Mouse (Mus musculus) CH12.LX (cell line): ENCODE measurements around the gene Apba2. TPM values are rescaled to one million over a fixed set of nuclear protein-coding genes. Genes with fewer than 3 reads are reported as not detected.

ENCODE experiments used
- DNase-seq: peaks from one replicate; pipeline ENCODE4 v3.0.0-alpha.2; 2013; ENCODE audit errors: extremely low read depth
- H3K27ac ChIP-seq: 2 replicates; pipeline ENCODE4 v1.5.1; 2012; ENCODE audit warnings: low read depth, mild to moderate bottlenecking, control low read depth, moderate library complexity; ENCODE audit not compliant: insufficient read depth
- H3K27me3 ChIP-seq: replicated peaks from 2 replicates; pipeline ENCODE3; 2012; ENCODE audit warnings: inconsistent platforms
- H3K36me3 ChIP-seq, 2 experiments: replicated peaks in 1 of 2; 2 replicates each; pipeline versions ENCODE3 to v1.6.1; 2012; ENCODE audit warnings: inconsistent platforms in 1 of 2, low read length in 1 of 2, mild to moderate bottlenecking in 1 of 2, mixed read lengths in 1 of 2, moderate library complexity in 1 of 2; ENCODE audit not compliant: control insufficient read depth in 1 of 2, insufficient read depth in 1 of 2
- H3K4me1 ChIP-seq, 2 experiments: 2 replicates each; pipeline ENCODE4 v1.6.1; 2012; ENCODE audit warnings: inconsistent platforms in 1 of 2, moderate library complexity in 1 of 2; ENCODE audit not compliant: insufficient read depth in 2 of 2, control insufficient read depth in 1 of 2
- H3K4me2 ChIP-seq: 2 replicates; pipeline ENCODE4 v1.6.1; 2012; ENCODE audit warnings: low read depth, mild to moderate bottlenecking, control low read depth; ENCODE audit not compliant: poor library complexity, insufficient read depth, severe bottlenecking
- H3K4me3 ChIP-seq, 3 experiments: fragments of 150-350 bp in 1 of 3; sonication (generic) in 1 of 3; replicated peaks in 1 of 3; 2 replicates each; pipeline versions ENCODE3 to v1.5.1; 2011 to 2012; ENCODE audit warnings: low read depth in 2 of 3, low read length in 2 of 3, mild to moderate bottlenecking in 2 of 3, moderate library complexity in 2 of 3, control low read depth in 1 of 3, improper control_type of control experiment in 1 of 3, inconsistent platforms in 1 of 3, mixed read lengths in 1 of 3; ENCODE audit not compliant: poor library complexity in 1 of 3
- H3K79me2 ChIP-seq: replicated peaks from 2 replicates; pipeline ENCODE4 v1.6.1; 2012; ENCODE audit warnings: mild to moderate bottlenecking, moderate library complexity; ENCODE audit not compliant: control insufficient read depth, poor library complexity, insufficient read depth, severe bottlenecking; ENCODE audit errors: extremely low read depth
- H3K9ac ChIP-seq: 2 replicates; pipeline ENCODE4 v1.6.1; 2012; ENCODE audit warnings: low read depth, mild to moderate bottlenecking, control low read depth, moderate library complexity; ENCODE audit not compliant: insufficient read depth
- H3K9me3 ChIP-seq: replicated peaks from 2 replicates; pipeline ENCODE3; 2012; ENCODE audit warnings: low read length, inconsistent platforms, mixed read lengths
- CHD2 ChIP-seq: IDR thresholded peaks from 2 replicates; pipeline ENCODE4 v1.6.1; 2011; ENCODE audit warnings: low read length, improper control_type of control experiment
- CTCF ChIP-seq, 2 experiments: IDR thresholded peaks in 1 of 2; conservative IDR thresholded peaks in 1 of 2; 2 replicates each; pipeline ENCODE4 v1.5.1; 2011 to 2012; ENCODE audit warnings: low read depth in 2 of 2, low read length in 2 of 2, improper control_type of control experiment in 1 of 2, inconsistent platforms in 1 of 2, mild to moderate bottlenecking in 1 of 2, moderate library complexity in 1 of 2
- ELF1 ChIP-seq: IDR thresholded peaks from 2 replicates; pipeline ENCODE4 v1.6.1; 2014; ENCODE audit warnings: low read depth, mild to moderate bottlenecking, inconsistent platforms, low read length, improper control_type of control experiment
- EP300 ChIP-seq: IDR thresholded peaks from 2 replicates; pipeline ENCODE4 v1.6.1; 2011; ENCODE audit warnings: low read length, improper control_type of control experiment
- ETS1 ChIP-seq: conservative IDR thresholded peaks from 2 replicates; pipeline ENCODE4 v1.6.1; 2012; ENCODE audit warnings: low read depth, mild to moderate bottlenecking, inconsistent platforms, low read length, improper control_type of control experiment, moderate library complexity
- GABPA ChIP-seq: IDR thresholded peaks from 2 replicates; pipeline ENCODE4 v1.6.1; 2012; ENCODE audit warnings: low read depth, low read length, improper control_type of control experiment, inconsistent platforms; ENCODE audit not compliant: insufficient replicate concordance
- HCFC1 ChIP-seq: IDR thresholded peaks from 2 replicates; pipeline ENCODE4 v1.6.1; 2012; ENCODE audit warnings: low read depth, mild to moderate bottlenecking, inconsistent platforms, low read length, improper control_type of control experiment
- IRF4 ChIP-seq: IDR thresholded peaks from 2 replicates; pipeline ENCODE4 v1.6.1; 2014; ENCODE audit warnings: low read depth, mild to moderate bottlenecking, inconsistent platforms, low read length, improper control_type of control experiment
- JUN ChIP-seq: IDR thresholded peaks from 2 replicates; pipeline ENCODE4 v1.6.1; 2011; ENCODE audit warnings: low read depth, mild to moderate bottlenecking, low read length, improper control_type of control experiment, moderate library complexity; ENCODE audit not compliant: insufficient read depth
- JUND ChIP-seq: conservative IDR thresholded peaks from 2 replicates; pipeline ENCODE4 v1.6.1; 2011; ENCODE audit warnings: low read depth, low read length, improper control_type of control experiment
- KAT2A ChIP-seq: IDR thresholded peaks from 2 replicates; pipeline ENCODE4 v1.6.1; 2012; ENCODE audit warnings: low read length, improper control_type of control experiment, inconsistent platforms; ENCODE audit not compliant: insufficient replicate concordance
- MAFK ChIP-seq: IDR thresholded peaks from 2 replicates; pipeline ENCODE4 v1.6.1; 2011; ENCODE audit warnings: low read length, improper control_type of control experiment; ENCODE audit not compliant: insufficient replicate concordance
- MAX ChIP-seq: IDR thresholded peaks from 2 replicates; pipeline ENCODE4 v1.6.1; 2011; ENCODE audit warnings: low read length, improper control_type of control experiment
- MAZ ChIP-seq: IDR thresholded peaks from 2 replicates; pipeline ENCODE4 v1.6.1; 2012; ENCODE audit warnings: low read depth, mild to moderate bottlenecking, inconsistent platforms, low read length, improper control_type of control experiment, moderate library complexity
- NRF1 ChIP-seq: IDR thresholded peaks from 2 replicates; pipeline ENCODE4 v1.6.1; 2014; ENCODE audit warnings: low read depth, mild to moderate bottlenecking, inconsistent platforms, low read length, improper control_type of control experiment, moderate library complexity
- POLR2A ChIP-seq: IDR thresholded peaks from 2 replicates; pipeline ENCODE4 v1.6.1; 2011; ENCODE audit warnings: low read depth, mild to moderate bottlenecking, improper control_type of control experiment, low read length
- POLR2AphosphoS2 ChIP-seq: IDR thresholded peaks from 2 replicates; pipeline ENCODE4 v1.6.1; 2011; ENCODE audit warnings: low read depth, low read length, improper control_type of control experiment
- RAD21 ChIP-seq: IDR thresholded peaks from 2 replicates; pipeline ENCODE4 v1.6.1; 2011; ENCODE audit warnings: low read depth, mild to moderate bottlenecking, low read length, improper control_type of control experiment, moderate library complexity
- SIN3A ChIP-seq: IDR thresholded peaks from 2 replicates; pipeline ENCODE4 v1.6.1; 2012; ENCODE audit warnings: low read length, improper control_type of control experiment, inconsistent platforms
- TBP ChIP-seq: conservative IDR thresholded peaks from 2 replicates; pipeline ENCODE4 v1.6.1; 2011; ENCODE audit warnings: low read depth, low read length, improper control_type of control experiment
- USF2 ChIP-seq: conservative IDR thresholded peaks from 2 replicates; pipeline ENCODE4 v1.6.1; 2011; ENCODE audit warnings: low read depth, low read length, improper control_type of control experiment
- ZKSCAN1 ChIP-seq: IDR thresholded peaks from 2 replicates; pipeline ENCODE4 v1.6.1; 2012; ENCODE audit warnings: low read depth, inconsistent platforms, low read length, improper control_type of control experiment, borderline replicate concordance
- ZNF384 ChIP-seq: IDR thresholded peaks from 2 replicates; pipeline ENCODE4 v1.6.1; 2012; ENCODE audit warnings: low read depth, low read length, improper control_type of control experiment, inconsistent platforms
- dilution Hi-C: fragments of 300-500 bp; cut with MboI; formaldehyde crosslinking; loops from 2 replicates; pipeline ENCODE4 v1.14.3; 2020; ENCODE audit warnings: low sequenced_read_pairs; ENCODE audit not compliant: extremely low pct_unique_long_range_greater_than_20kb, extremely low pct_ligation_motif_present
- in situ Hi-C: fragments of 300-500 bp; cut with MboI; formaldehyde crosslinking; loops from 3 replicates; pipeline ENCODE4 v1.14.3; 2019; ENCODE audit warnings: low sequenced_read_pairs, low pct_ligation_motif_present, low pct_unique_long_range_greater_than_20kb, mixed read lengths
- polyA plus RNA-seq: library from polyadenylated mRNA; unstranded; fragments of >175 nt; gene quantifications from 2 replicates; pipeline ENCODE4 v1.2.1, GENCODE M21; 2012; ENCODE audit warnings: low read depth; ENCODE audit not compliant: insufficient read length
- total RNA-seq, 2 experiments: library from RNA; depleted of rRNA; stranded (reverse); fragments of 300-350 nt in 1 of 2; fragments of >200 nt in 1 of 2; gene quantifications; 2 replicates each; pipeline ENCODE4 v1.2.3; 2012 to 2014

Apba2 gene
- total and polyA plus RNA-seq, 3 experiments: 0.19 TPM; not detected in 2

GRCm38 (mm10) chr7:64504691-64505231 lies 3.3 kb downstream of the Apba2 start:
- Histone ChIP-seq H3K4me3 (no peak overlapping the region), H3K4me2 (no peak overlapping the region), H3K9ac (no peak overlapping the region), H3K36me3 (no peaks in the 10 kb centered on the region), H3K27me3 (no peaks in the 10 kb centered on the region), H3K79me2 (no peaks in the 10 kb centered on the region), H3K4me1 (no peaks in the 10 kb centered on the region), H3K27ac (no peak overlapping the region), H3K9me3 (peaks cover 11% of the 10 kb centered on the region)
- TF ChIP-seq TBP: no peak
- no peak for TF ChIP-seq HCFC1
- no peak for TF ChIP-seq KAT2A
- no peak for TF ChIP-seq ZKSCAN1
- no peak for TF ChIP-seq JUN
- no peak for TF ChIP-seq ETS1
- TF ChIP-seq IRF4: no peak
- TF ChIP-seq MAX: no peak
- no peak for TF ChIP-seq POLR2AphosphoS2
- no peak for TF ChIP-seq MAFK
- no peak for TF ChIP-seq SIN3A
- TF ChIP-seq CHD2: no peak
- TF ChIP-seq ZNF384: no peak
- TF ChIP-seq ELF1: no peak
- TF ChIP-seq RAD21: no peak
- TF ChIP-seq EP300: no peak
- no peak for TF ChIP-seq GABPA
- TF ChIP-seq MAZ: no peak
- TF ChIP-seq CTCF (conservative IDR thresholded peaks at IDR 0.05 in 1 of 2, IDR thresholded peaks at IDR 0.05 in 1 of 2; ENCODE audit: low read depth in 2 of 2, low read length in 2 of 2): no peak
- in situ Hi-C loops: no loop called here
- DNase-seq: no peak
- dilution Hi-C loops: no loop called here

DNA sequence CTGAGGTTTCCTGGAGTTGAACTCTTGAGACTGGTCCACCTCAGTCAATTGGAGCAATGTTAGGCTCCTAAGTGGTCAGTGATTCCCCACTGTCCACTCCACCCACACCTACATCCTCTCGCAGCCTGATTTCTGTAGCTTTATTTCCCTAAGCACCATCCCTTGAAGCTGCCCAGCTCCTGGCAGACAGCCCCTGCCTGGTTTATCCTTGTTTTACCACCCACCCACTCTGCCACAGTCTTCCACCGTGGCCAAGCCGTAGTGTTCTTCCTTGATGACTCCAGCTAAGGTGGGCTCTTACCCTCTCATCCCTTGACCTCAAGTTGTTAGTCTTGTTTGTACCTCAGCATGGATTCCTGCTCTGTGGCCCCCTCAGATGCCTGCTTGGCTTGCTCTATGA lies 4.1 kb downstream of the Apba2 start:
- Histone ChIP-seq H3K4me1 (peaks cover 0 to 1% of the 10 kb centered on the region in 2 experiments; a peak in 1 of 4 replicates), H3K9me3 (peaks cover 11% of the 10 kb centered on the region), H3K4me3 (no peak overlapping the region), H3K79me2 (no peaks in the 10 kb centered on the region), H3K9ac (no peak overlapping the region), H3K4me2 (no peak overlapping the region), H3K27ac (no peak overlapping the region), H3K27me3 (no peaks in the 10 kb centered on the region), H3K36me3 (no peaks in the 10 kb centered on the region)
- in situ Hi-C loops (no loop called here), dilution Hi-C loops (no loop called here)
- TF ChIP-seq IRF4: no peak
- TF ChIP-seq TBP: no peak
- TF ChIP-seq NRF1: no peak
- no peak for TF ChIP-seq POLR2A
- no peak for TF ChIP-seq USF2
- no peak for TF ChIP-seq JUND
- no peak for TF ChIP-seq ZKSCAN1
- DNase-seq: no peak
